Mouse (Mus musculus) intestine, postnatal 0 days (tissue): ENCODE measurements around the gene Chst3. TPM values are rescaled to one million over a fixed set of nuclear protein-coding genes. Genes with fewer than 3 reads are reported as not detected.
A peak's percentile ranks its signal among the peaks of the same experiment; 100 is the strongest.
"Not testable (repeated sequence)": the region's sequence is repeated elsewhere in the genome, so short reads cannot be mapped to it uniquely, and the experiment has no call there.

ENCODE experiments used
- ATAC-seq: fragments of 200-750 bp; cut with Nextera tagmentation; 2 replicates; pipeline ENCODE4 v1.8.0; 2017; ENCODE audit warnings: mild to moderate bottlenecking, moderate TSS enrichment, moderate library complexity
- H3K27ac ChIP-seq: fragments of 300-500 bp; sonication (generic); 2 replicates; pipeline ENCODE4 v1.5.1; 2014; ENCODE audit warnings: mild to moderate bottlenecking, low read depth, low read length, moderate library complexity
- H3K27me3 ChIP-seq: fragments of 300-500 bp; sonication (generic); replicated peaks from 2 replicates; pipeline ENCODE4 v1.6.1; 2014; ENCODE audit warnings: low read length, mixed read lengths; ENCODE audit not compliant: control insufficient read depth, insufficient read depth
- H3K36me3 ChIP-seq: fragments of 300-500 bp; sonication (generic); 2 replicates; pipeline ENCODE4 v1.6.1; 2014; ENCODE audit warnings: mild to moderate bottlenecking, moderate library complexity; ENCODE audit not compliant: control insufficient read depth, insufficient read depth
- H3K4me1 ChIP-seq: fragments of 300-500 bp; sonication (generic); replicated peaks from 2 replicates; pipeline ENCODE4 v1.6.1; 2014; ENCODE audit warnings: antibody characterized with exemption, low read length, mixed read lengths; ENCODE audit not compliant: control insufficient read depth, insufficient read depth
- H3K4me2 ChIP-seq: fragments of 300-500 bp; sonication (generic); replicated peaks from 2 replicates; pipeline ENCODE4 v1.6.1; 2014; ENCODE audit warnings: low read depth, mild to moderate bottlenecking, moderate library complexity
- H3K4me3 ChIP-seq: fragments of 300-500 bp; sonication (generic); 2 replicates; pipeline ENCODE4 v1.5.1; 2014; ENCODE audit warnings: low read depth, low read length
- H3K9ac ChIP-seq: fragments of 300-500 bp; sonication (generic); 2 replicates; pipeline ENCODE4 v1.6.1; 2014; ENCODE audit warnings: mild to moderate bottlenecking, low read depth, low read length
- H3K9me3 ChIP-seq: fragments of 300-500 bp; sonication (generic); 2 replicates; pipeline ENCODE4 v1.6.1; 2016; ENCODE audit warnings: mixed run types; ENCODE audit not compliant: control insufficient read depth
- CTCF ChIP-seq: sonication (generic); IDR thresholded peaks from 2 replicates; pipeline ENCODE4 v1.5.1; 2016; ENCODE audit warnings: low read depth, mild to moderate bottlenecking, control low read depth, antibody characterized with exemption, moderate library complexity
- WGBS: fragments of 180-500 bp; shearing (Covaris S2); extraction: QIAGEN DNeasy Blood & Tissue Kit; methylation state at CpG from one replicate; pipeline ENCODE4 v1.1.7; 2014; 5-methylcytosine and 5-hydroxymethylcytosine counted together
- polyA plus RNA-seq: library from polyadenylated mRNA; unstranded; fragments of >200 nt; fragmentation: Nextera tagmentation; extraction: Ambion mirVana; gene quantifications from 2 replicates; pipeline ENCODE4 v1.2.1, GENCODE M21; 2015

Chst3 gene
- polyA plus RNA-seq, 1 experiment from 2014 or later: 0.27 TPM

DNA sequence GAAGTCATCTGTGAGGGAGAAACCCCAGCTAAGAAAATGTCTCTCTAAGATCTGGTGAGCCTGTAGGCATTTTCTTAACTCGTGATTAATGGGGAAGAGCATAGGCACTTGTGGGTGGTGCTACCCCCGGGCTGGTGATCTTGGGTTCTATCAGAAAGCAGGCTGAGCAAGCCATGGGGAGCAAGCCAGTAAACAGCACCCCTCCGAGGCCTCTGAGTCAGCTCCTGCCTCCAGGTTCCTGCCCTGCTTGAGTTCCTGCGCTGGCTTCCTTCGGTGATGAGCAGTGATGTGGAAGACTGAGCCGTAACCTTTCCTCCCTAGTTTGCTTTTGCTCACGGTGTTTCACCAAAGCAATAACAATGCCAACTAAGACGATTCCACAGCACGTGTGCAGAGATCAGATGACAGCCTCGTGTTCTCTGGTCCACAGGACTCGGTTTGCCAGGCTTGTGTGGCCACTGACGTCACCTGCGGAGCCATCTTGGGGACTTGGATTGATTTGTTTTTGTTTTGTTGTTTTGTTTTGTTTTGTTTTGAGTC, 31.4 kb upstream of the Chst3 start:
- H3K4me2 ChIP-seq: no peak overlapping the region
- no peaks in the 10 kb centered on the region for H3K4me1 ChIP-seq
- H3K27ac ChIP-seq: no peak overlapping the region
- H3K27me3 ChIP-seq: no peaks in the 10 kb centered on the region
- WGBS: 88% methylated on average over 13 of the region's 13 CpGs
- no peak for ATAC-seq
- no peaks in the 10 kb centered on the region for H3K36me3 ChIP-seq
- no peaks in the 10 kb centered on the region for H3K9me3 ChIP-seq
- TF ChIP-seq CTCF: no peak
- H3K4me3 ChIP-seq: no peak overlapping the region
- H3K9ac ChIP-seq: no peak overlapping the region

DNA sequence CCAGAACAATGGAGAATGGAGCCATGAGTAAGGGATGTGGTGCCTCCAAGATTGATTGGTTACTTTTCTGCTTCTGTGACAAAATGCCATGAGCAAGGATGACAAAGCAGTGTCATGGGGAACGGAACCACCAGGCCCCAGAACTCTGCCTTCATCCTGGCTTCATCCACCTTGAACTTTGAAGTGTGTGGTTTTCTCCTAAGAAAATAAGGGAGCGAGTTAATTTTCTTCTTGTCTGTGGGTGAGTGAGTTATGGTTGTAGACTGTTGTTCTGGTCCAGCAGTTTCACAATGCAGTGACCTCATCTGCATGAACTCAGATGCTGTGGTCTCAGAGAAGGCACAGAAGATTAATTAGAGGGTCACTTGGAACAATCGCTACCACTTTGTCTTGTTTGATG, 29.3 kb upstream of the Chst3 start:
- not testable (repeated sequence) for H3K4me3 ChIP-seq, H3K4me2 ChIP-seq, ATAC-seq, H3K27me3 ChIP-seq, H3K27ac ChIP-seq, H3K4me1 ChIP-seq, H3K36me3 ChIP-seq, H3K9me3 ChIP-seq, H3K9ac ChIP-seq
- WGBS: 70% methylated on average over 3 of the region's 3 CpGs

DNA sequence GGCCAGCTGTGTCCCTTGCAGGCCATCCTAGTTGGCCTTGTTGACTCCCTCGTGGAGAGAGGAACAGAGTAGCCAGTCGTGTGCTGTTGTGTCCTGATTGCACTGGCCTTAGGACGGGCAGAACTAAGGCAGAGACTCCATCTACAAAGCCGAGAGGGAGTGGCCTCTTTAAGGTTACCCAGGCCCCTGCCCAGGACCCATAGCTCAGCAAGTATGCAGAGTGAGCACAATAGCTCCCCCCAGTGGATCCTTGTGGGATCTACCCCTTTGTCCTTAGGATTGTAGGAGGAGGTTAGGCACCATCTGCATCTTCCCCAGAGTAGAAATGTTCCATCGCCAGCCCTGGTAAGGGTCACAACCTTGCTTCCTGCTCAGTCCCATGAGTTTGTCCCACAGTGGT, 27.5 kb upstream of the Chst3 start:
- no peak for ATAC-seq
- Histone ChIP-seq H3K27ac (no peak overlapping the region), H3K9me3 (no peaks in the 10 kb centered on the region), H3K4me3 (no peak overlapping the region), H3K4me2 (no peak overlapping the region), H3K36me3 (no peaks in the 10 kb centered on the region), H3K9ac (no peak overlapping the region), H3K27me3 (no peaks in the 10 kb centered on the region), H3K4me1 (no peaks in the 10 kb centered on the region)
- TF ChIP-seq CTCF: peak; percentile 79
- WGBS: 54% methylated on average over 5 of the region's 5 CpGs

DNA sequence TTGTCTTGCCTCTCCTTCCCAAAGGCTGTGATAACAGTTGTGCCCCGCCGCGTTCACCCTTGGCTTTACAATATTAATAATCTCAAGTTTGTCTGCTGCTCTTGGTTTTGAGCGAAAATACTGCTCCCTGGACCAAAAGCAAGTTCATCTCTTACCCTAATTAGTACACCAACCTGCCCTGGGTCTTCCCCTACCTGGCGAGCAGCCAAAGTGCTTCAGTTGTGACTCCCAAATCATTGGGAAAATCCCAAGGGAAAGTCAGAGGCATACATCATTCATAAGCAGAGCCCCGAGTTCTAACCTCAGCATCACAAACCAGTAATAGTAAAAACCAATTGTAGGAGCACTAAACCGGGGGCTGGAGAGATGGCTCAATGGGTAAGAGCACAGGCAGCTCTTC, 26.6 kb upstream of the Chst3 start:
- H3K27ac ChIP-seq: no peak overlapping the region
- 79% methylated on average over 7 of the region's 7 CpGs for WGBS
- no peak for ATAC-seq
- H3K9me3 ChIP-seq: no peaks in the 10 kb centered on the region
- H3K4me2 ChIP-seq: no peak overlapping the region
- H3K9ac ChIP-seq: no peak overlapping the region
- no peak for TF ChIP-seq CTCF
- no peaks in the 10 kb centered on the region for H3K36me3 ChIP-seq
- H3K4me1 ChIP-seq: no peaks in the 10 kb centered on the region
- H3K4me3 ChIP-seq: no peak overlapping the region
- no peaks in the 10 kb centered on the region for H3K27me3 ChIP-seq

DNA sequence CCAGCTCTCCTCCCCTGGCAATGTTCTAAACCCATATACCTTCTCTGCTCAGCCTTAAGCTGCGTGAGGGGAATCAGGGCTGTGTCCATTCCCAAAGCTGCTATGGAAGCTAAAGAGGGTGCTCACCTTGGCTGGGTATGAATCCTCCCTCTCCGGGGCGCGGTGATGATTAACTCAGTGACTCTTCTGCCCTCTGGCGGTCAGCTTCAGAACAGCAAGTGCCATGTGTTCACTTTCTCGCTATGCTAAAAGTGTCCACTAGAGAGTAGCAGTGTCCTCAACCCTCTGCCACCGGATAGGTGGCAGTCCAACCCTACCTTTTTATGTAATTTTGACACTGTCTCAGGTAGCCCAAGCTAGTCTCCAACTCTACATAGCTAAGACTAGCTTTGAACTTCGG, 26.0 kb upstream of the Chst3 start:
- WGBS: 4% methylated on average over 8 of the region's 8 CpGs
- no peak overlapping the region for H3K9ac ChIP-seq
- H3K36me3 ChIP-seq: no peaks in the 10 kb centered on the region

DNA sequence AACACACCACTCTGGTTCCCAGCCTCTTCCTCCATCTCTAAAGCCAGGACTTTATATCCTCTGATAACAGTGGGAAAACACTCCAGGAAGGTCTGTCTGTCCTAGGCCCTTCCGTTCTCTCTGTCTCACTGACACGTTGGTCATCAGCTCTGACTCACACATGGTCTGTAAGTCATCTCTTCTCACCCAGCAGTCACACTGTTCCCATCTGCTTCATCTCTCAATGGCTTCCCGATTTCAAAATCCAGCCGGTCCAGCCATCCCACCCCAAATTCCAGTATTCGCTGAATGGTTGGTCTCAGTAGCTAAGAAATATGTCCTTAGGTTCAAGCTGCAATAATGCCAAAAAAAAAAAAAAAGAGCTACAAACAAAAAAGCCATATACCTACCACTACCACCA, 24.9 kb upstream of the Chst3 start:
- Histone ChIP-seq H3K36me3 (no peaks in the 10 kb centered on the region), H3K9me3 (no peaks in the 10 kb centered on the region), H3K4me2 (no peak overlapping the region), H3K27ac (no peak overlapping the region), H3K4me3 (no peak overlapping the region), H3K4me1 (no peaks in the 10 kb centered on the region), H3K27me3 (no peaks in the 10 kb centered on the region), H3K9ac (no peak overlapping the region)
- no peak for TF ChIP-seq CTCF
- 82% methylated on average over 5 of the region's 5 CpGs for WGBS
- ATAC-seq: no peak

More for the DNA sequence above, 26.0 kb upstream of the Chst3 start:
- Histone ChIP-seq H3K27ac (no peak overlapping the region), H3K4me3 (no peak overlapping the region), H3K27me3 (no peaks in the 10 kb centered on the region), H3K4me2 (no peak overlapping the region), H3K4me1 (no peaks in the 10 kb centered on the region), H3K9me3 (no peaks in the 10 kb centered on the region)
- peak; percentile 100 for TF ChIP-seq CTCF
- ATAC-seq: peak; percentile 71

DNA sequence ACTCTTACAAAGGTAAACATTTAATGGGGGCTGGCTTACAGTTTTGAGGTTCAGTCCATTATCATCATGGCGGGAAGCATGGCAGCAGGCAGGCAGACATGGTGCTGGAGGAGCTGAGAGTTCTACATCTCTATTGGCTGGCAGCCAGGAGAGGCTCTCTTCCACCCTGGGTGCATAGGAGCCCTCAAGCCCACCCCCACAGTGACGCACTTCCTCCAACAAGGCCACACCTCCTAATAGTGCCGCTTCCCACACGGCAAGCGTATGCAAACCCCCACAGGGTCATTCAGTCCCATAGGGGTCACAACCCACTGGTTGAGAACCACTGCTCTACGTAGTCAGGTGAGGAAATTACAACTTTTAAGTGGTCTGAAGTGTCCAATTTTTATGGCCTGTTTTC, 21.4 kb upstream of the Chst3 start:
- Histone ChIP-seq H3K36me3 (no peaks in the 10 kb centered on the region), H3K27me3 (no peaks in the 10 kb centered on the region), H3K9me3 (no peaks in the 10 kb centered on the region), H3K4me1 (no peaks in the 10 kb centered on the region), H3K9ac (no peak overlapping the region), H3K27ac (no peak overlapping the region), H3K4me3 (no peak overlapping the region), H3K4me2 (no peak overlapping the region)
- ATAC-seq: no peak
- WGBS: 88% methylated on average over 6 of the region's 6 CpGs
- TF ChIP-seq CTCF: no peak
